Mouse (Mus musculus) forebrain, embryonic 12.5 days (tissue): ENCODE results near the gene 1700012B07Rik. TPM values are rescaled to one million over a fixed set of nuclear protein-coding genes. Genes with fewer than 3 reads are reported as not detected.

Experiments
- ATAC-seq: fragments of 200-750 bp; cut with Nextera tagmentation; 2 replicates; pipeline ENCODE4 v1.8.0; 2017; ENCODE audit warnings: moderate TSS enrichment; ENCODE audit not compliant: low FRiP score
- H3K27ac ChIP-seq: fragments of 300-500 bp; sonication (generic); 2 replicates; pipeline ENCODE4 v1.5.1; 2016; ENCODE audit warnings: mild to moderate bottlenecking
- H3K27me3 ChIP-seq: fragments of 300-500 bp; sonication (generic); 2 replicates; pipeline ENCODE4 v1.6.1; 2016; ENCODE audit warnings: mild to moderate bottlenecking
- H3K36me3 ChIP-seq: fragments of 300-500 bp; sonication (generic); replicated peaks from 2 replicates; pipeline ENCODE4 v1.6.1; 2016; ENCODE audit warnings: mild to moderate bottlenecking
- H3K4me1 ChIP-seq: fragments of 300-500 bp; sonication (generic); 2 replicates; pipeline ENCODE4 v1.6.1; 2016
- H3K4me2 ChIP-seq: fragments of 300-500 bp; sonication (generic); 2 replicates; pipeline ENCODE4 v1.6.1; 2016; ENCODE audit warnings: mild to moderate bottlenecking, moderate library complexity
- H3K4me3 ChIP-seq: fragments of 300-500 bp; sonication (generic); replicated peaks from 2 replicates; pipeline ENCODE4 v1.5.1; 2016; ENCODE audit warnings: mild to moderate bottlenecking
- H3K9ac ChIP-seq: fragments of 300-500 bp; sonication (generic); 2 replicates; pipeline ENCODE4 v1.6.1; 2016; ENCODE audit warnings: mild to moderate bottlenecking
- H3K9me3 ChIP-seq: fragments of 300-500 bp; sonication (generic); 2 replicates; pipeline ENCODE4 v1.6.1; 2016
- WGBS: fragments of 180-500 bp; shearing (Covaris S2); methylation state at CpG from one replicate; pipeline ENCODE4 v1.1.7; 2016; 5-methylcytosine and 5-hydroxymethylcytosine counted together
- polyA plus RNA-seq: library from polyadenylated mRNA; unstranded; fragments of >200 nt; fragmentation: Nextera tagmentation; extraction: Ambion mirVana; gene quantifications from 2 replicates; pipeline ENCODE4 v1.2.1, GENCODE M21; 2016

Gene 1700012B07Rik
- polyA plus RNA-seq = not detected in 2 replicates

DNA sequence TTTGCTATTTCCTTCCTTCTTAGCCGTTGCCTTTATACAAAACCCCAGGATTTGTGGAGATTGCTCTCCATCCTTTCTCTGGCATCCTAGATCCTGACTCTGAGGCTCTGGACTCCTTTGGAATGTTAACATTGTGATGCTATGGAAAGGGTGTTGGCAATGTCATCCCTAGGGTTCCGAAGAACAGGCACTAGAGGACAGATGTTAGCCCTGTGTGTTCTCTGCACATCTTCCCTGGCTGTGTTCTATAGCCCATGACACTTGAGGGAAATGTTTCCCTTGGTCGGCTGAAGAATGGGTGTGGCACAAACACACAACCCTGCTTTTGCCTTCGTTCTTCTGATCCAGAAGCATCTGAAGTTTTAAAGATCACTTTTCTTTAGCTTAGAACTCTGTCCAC lies at the start of gene 1700012B07Rik:
Gene 1700012B07Rik (minus strand): TSS at position 101 of the 400 bp plus-strand sequence.
- no peak within 1 kb of the TSS for H3K9ac ChIP-seq
- 90% methylated on average over 4 of the region's 4 CpGs for WGBS
- no peak for ATAC-seq

DNA sequence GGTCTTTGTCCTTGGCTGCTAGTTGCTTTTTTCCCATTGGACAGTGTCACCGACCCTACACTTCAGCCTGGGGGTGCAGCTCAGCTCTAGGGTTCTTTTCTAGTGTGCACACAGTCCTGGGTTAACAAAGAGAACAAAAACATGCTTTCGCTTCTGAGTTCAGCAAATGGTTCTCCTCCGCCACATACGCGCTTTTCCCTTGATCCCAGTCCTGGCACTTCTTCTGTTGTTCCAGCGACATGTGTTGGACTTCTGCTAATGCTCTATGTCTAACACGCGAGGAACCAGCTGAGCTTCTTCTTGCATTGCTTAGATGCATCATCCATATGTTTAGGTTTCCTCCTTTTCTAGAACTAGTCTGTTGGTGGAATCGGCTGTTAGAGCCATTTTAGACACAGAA lies 48.9 kb upstream of the 1700012B07Rik start:
- Histone ChIP-seq H3K36me3 (no peaks in the 10 kb centered on the region), H3K27ac (no peak overlapping the region), H3K4me3 (no peak overlapping the region), H3K9me3 (no peaks in the 10 kb centered on the region), H3K27me3 (no peaks in the 10 kb centered on the region), H3K9ac (no peak overlapping the region), H3K4me2 (no peak overlapping the region), H3K4me1 (no peaks in the 10 kb centered on the region)
- no peak for ATAC-seq
- WGBS = 76% methylated on average over 9 of the region's 9 CpGs

More for the DNA sequence above, at the start of gene 1700012B07Rik:
- no peaks in the 10 kb centered on the region for H3K36me3 ChIP-seq
- no peak within 1 kb of the TSS for H3K4me2 ChIP-seq
- H3K27ac ChIP-seq = no peak within 1 kb of the TSS
- no peak within 1 kb of the TSS for H3K4me3 ChIP-seq
- H3K9me3 ChIP-seq = no peaks in the 10 kb centered on the region; the same call in 1 of the 2 replicates
- no peaks in the 10 kb centered on the region for H3K27me3 ChIP-seq
- no peaks in the 10 kb centered on the region for H3K4me1 ChIP-seq

DNA sequence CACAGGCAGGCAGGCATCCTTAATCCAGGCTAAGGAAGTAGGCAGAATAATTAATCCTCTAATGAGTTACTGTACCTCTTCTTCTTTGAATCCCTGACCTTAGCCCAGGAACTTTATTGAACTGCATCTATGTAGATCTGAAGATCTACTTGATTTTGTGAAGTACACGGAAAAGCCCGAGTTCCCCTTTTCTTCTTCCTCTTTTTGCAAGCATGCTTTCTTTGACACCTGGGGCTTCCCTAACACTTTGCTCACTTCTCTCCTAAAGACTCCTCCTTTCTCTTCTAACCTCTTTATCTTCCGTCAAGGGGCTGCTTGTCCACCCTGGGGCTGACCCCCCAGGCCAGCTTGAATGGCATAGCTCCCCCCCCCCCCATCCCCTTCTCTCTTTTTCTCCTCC lies 48.0 kb upstream of the 1700012B07Rik start:
- WGBS = 78% methylated on average over 3 of the region's 3 CpGs
- Histone ChIP-seq H3K9me3 (no peaks in the 10 kb centered on the region), H3K4me3 (no peak overlapping the region), H3K9ac (no peak overlapping the region), H3K27ac (no peak overlapping the region), H3K27me3 (no peaks in the 10 kb centered on the region), H3K4me2 (no peak overlapping the region), H3K36me3 (no peaks in the 10 kb centered on the region), H3K4me1 (no peaks in the 10 kb centered on the region)
- ATAC-seq = no peak

DNA sequence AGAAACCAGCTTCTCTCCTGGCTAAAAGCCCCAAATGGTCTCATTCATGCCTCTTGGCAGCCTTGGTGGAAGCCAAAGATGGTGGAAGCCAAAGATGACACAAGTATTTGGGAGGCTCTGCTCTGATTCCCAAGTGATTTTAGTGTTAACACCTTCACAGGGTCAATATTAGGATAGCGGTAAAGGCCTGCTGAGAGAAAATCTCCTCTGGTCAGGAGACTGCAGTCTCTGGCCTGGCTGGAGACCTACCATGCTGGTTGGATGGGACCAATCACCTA lies 47.6 kb upstream of the 1700012B07Rik start:
- Histone ChIP-seq H3K9me3 (no peaks in the 10 kb centered on the region), H3K9ac (no peak overlapping the region), H3K27ac (no peak overlapping the region), H3K36me3 (no peaks in the 10 kb centered on the region), H3K4me2 (no peak overlapping the region), H3K4me1 (no peaks in the 10 kb centered on the region), H3K4me3 (no peak overlapping the region), H3K27me3 (no peaks in the 10 kb centered on the region)
- ATAC-seq = no peak
- 93% methylated on average over 1 of the region's 1 CpGs for WGBS

DNA sequence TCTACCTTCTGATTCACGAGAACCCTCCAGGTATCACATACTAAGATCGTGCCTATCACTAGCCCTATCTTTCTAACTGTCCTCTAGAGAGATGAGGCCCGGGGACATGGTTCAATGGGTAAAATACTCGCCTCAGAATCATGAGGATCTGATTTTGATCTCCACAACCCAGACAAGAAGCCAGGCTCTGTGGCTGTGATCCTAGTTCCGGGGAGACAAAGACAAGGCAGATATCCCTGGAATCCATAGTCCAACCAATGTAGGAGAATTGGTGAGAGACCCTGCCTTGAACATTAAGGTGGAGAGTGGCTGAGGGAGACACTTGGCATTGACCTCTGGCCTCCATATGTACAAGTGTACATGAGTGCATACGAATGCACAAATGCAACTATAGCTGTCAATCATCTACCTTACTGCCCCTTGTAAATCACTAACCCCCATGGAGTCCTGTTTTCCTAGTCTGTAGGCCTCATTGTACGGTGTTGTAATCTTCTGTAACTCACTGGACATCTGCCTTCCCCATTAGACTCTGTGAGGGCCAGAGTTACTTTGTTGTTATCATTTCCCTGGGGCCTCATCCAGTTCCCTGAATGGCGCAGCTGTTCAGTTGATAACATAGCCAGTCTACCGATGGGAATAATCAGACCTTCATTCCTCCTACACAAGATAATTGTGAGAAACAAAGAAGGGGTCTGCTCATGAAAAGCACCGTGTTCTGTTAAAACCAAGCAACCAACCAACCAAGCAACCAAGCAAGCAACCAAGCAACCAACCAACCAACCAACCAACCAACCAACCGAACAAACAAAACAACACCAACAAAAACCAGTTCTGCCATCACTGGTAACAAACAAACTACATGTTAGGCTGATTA lies 47.0 kb upstream of the 1700012B07Rik start:
- H3K9me3 ChIP-seq = no peaks in the 10 kb centered on the region
- 88% methylated on average over 11 of the region's 11 CpGs for WGBS
- no peaks in the 10 kb centered on the region for H3K4me1 ChIP-seq
- no peak overlapping the region for H3K27ac ChIP-seq
- no peak overlapping the region for H3K4me3 ChIP-seq
- H3K9ac ChIP-seq = no peak overlapping the region
- no peaks in the 10 kb centered on the region for H3K27me3 ChIP-seq
- no peak for ATAC-seq
- H3K4me2 ChIP-seq = no peak overlapping the region
- H3K36me3 ChIP-seq = no peaks in the 10 kb centered on the region

DNA sequence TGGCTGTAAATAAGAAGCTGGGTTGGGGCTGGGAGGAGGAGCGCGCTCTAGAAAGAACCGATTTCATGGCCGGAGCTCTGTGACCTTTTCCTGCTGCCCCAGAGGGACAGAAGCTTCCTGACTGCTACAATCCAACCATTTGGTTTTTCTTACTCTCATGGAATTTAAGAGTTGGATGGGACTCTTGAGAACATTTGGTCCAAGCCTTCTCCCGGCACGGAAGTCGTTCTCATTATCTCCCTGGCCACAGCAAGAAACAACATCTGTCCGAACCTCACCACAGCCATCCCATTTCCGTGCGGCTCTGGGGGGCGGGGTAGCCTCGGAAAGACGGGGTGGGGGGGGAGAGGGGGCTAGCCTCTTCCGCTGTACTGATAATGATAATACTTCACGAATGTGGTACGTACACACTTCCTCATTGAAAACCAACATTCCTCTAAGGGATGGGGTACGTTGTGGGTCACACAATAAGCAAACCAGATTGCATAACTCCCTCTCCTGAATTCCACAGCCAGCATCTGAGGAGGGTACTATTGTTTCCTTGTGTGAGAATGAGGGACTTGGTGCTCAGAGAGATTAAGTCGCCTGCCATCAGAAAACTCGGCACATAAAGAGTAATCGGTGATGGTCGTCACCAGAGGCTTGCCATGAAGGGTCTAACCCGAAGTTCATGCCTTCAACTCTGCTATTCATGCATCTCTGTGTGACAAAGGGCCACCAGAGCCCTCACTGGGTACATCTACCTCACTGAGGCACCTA lies 46.2 kb upstream of the 1700012B07Rik start:
- ATAC-seq = no peak
- H3K27me3 ChIP-seq = no peaks in the 10 kb centered on the region
- H3K4me1 ChIP-seq = no peaks in the 10 kb centered on the region
- no peak overlapping the region for H3K4me3 ChIP-seq
- 89% methylated on average over 22 of the region's 22 CpGs for WGBS
- no peak overlapping the region for H3K9ac ChIP-seq
- H3K9me3 ChIP-seq = no peaks in the 10 kb centered on the region
- no peak overlapping the region for H3K4me2 ChIP-seq
- H3K27ac ChIP-seq = no peak overlapping the region
- H3K36me3 ChIP-seq = no peaks in the 10 kb centered on the region

DNA sequence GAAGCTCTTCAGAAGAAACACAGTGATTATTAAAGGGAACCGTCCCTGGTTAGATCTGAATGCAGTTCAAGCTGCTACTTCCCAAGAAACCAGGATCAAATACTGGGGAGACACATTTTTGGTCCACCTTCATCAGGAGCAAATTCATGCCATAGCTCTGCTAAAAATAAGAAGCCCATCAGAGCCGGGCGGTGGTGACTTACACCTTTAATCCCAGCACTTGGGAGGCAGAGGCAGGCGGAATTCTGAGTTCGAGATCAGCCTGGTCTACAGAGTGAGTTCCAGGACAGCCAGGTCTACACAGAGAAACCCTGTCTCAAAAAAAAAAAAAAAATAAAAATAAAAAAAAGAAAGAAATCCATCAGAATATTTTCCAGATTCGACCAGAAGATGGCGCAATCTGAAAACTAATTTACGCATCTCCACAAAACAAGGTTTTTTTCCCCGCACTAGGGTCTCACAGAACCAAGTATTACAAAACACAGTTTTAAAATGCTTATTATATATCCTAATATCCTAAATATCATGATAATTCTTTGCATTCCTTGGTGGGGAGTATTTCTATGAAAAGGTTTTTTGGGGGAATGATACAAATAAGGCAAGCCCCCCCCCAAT lies 45.4 kb upstream of the 1700012B07Rik start:
- no peak for ATAC-seq
- Histone ChIP-seq H3K36me3 (no peaks in the 10 kb centered on the region), H3K9ac (no peak overlapping the region), H3K27ac (no peak overlapping the region), H3K27me3 (no peaks in the 10 kb centered on the region), H3K4me1 (no peaks in the 10 kb centered on the region), H3K4me2 (no peak overlapping the region), H3K4me3 (no peak overlapping the region), H3K9me3 (no peaks in the 10 kb centered on the region)
- WGBS = 47% methylated on average over 9 of the region's 9 CpGs

DNA sequence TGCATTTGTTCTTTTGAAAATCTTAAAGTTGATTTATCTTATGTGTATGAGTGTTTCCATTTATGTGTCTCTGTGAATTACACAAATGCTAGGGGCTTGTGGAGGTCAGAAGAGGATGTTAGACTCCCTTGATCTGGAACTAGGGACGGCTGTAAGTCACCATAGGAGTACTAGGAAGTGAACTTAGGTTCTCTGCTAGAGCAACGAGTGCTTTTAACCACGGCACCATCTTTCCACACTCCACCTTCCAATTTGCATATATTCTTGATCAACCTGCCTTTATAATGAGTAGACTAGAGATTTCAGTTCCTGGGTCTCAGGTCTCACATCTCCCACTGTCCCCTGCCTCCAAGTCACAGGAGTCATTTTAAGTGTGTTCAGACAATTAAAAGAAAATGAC lies 44.8 kb upstream of the 1700012B07Rik start:
- ATAC-seq = no peak
- WGBS = 89% methylated on average over 3 of the region's 3 CpGs
- Histone ChIP-seq H3K9ac (no peak overlapping the region), H3K9me3 (no peaks in the 10 kb centered on the region), H3K4me3 (no peak overlapping the region), H3K27ac (no peak overlapping the region), H3K36me3 (no peaks in the 10 kb centered on the region), H3K27me3 (no peaks in the 10 kb centered on the region), H3K4me2 (no peak overlapping the region), H3K4me1 (no peaks in the 10 kb centered on the region)

DNA sequence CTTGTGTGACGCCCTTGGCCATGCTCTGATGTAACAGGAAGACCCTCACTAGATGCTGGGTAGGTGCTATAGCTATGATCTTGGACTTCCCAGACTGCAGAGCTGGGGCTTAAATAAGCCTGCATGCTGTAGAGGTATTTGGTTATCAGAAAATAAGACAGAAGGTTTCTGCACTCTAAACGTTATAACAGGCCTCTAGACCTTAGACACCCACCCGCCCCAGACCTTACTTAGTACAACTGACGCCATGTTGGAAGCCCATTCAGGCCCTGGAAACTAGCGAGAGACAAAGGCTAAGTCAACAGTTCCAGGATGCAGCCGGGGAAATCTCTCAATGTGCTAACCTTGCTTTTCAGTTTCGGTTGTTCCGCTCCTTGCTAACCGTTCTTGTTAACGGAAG lies 44.2 kb upstream of the 1700012B07Rik start:
- WGBS = 88% methylated on average over 10 of the region's 10 CpGs
- Histone ChIP-seq H3K9ac (no peak overlapping the region), H3K36me3 (no peaks in the 10 kb centered on the region), H3K4me2 (no peak overlapping the region), H3K9me3 (no peaks in the 10 kb centered on the region), H3K4me3 (no peak overlapping the region), H3K27ac (no peak overlapping the region), H3K4me1 (no peaks in the 10 kb centered on the region), H3K27me3 (no peaks in the 10 kb centered on the region)
- ATAC-seq = no peak

DNA sequence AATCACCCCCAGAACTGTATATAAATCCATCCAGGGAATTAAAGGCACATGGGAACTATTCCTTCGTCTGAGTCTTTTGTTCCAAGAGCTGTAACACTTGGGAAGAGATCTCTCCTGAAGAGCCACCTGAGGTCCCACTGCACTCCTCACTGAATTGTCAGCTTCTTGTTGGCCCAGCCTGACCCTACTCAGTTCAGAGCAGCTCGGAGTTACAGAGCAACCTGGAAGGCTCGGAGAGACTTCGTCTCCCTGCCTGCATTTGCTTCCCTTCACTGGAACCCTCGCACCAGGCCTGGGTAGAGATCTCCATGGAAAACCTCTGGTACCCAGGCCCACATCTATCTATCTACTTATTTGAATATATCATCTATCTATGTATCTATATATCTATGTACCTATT lies 40.0 kb upstream of the 1700012B07Rik start:
- H3K27me3 ChIP-seq = no peaks in the 10 kb centered on the region
- ATAC-seq = no peak
- H3K4me3 ChIP-seq = no peak overlapping the region
- WGBS = 89% methylated on average over 5 of the region's 5 CpGs
- no peak overlapping the region for H3K27ac ChIP-seq
- no peak overlapping the region for H3K9ac ChIP-seq
- no peaks in the 10 kb centered on the region for H3K4me1 ChIP-seq
- no peaks in the 10 kb centered on the region for H3K36me3 ChIP-seq
- H3K9me3 ChIP-seq = no peaks in the 10 kb centered on the region
- no peak overlapping the region for H3K4me2 ChIP-seq

DNA sequence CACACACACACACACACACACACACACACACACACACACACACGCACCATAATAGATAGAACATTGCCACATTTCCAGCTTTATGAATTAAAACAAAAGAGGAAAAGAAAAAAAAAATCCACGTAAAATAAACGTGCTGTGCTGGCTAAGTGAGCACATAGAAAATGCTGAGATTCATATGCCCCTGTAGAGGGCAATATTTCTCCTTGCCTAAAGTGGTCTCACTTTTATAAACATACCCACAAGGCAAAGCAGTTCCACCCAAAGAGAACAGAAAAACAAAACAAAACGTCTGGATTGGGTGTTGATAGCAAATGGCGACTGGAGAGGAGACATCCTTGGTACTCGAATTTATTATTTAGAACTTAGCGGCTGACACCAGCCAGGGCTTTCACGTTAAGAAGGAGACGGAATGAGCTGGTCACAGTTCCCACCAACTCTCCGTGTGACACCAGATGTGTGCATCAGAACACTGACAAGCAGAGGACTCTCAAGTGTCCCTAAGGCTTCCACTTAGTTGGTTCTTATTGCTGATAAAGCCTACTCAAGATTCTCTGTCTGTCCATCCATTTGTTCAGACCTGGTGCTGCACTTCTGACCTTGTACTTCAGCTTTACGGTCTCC lies 38.8 kb upstream of the 1700012B07Rik start:
- no peaks in the 10 kb centered on the region for H3K4me1 ChIP-seq
- no peaks in the 10 kb centered on the region for H3K9me3 ChIP-seq
- no peaks in the 10 kb centered on the region for H3K27me3 ChIP-seq
- ATAC-seq = no peak
- no peak overlapping the region for H3K27ac ChIP-seq
- H3K4me3 ChIP-seq = no peak overlapping the region
- WGBS = 78% methylated on average over 11 of the region's 11 CpGs
- no peak overlapping the region for H3K9ac ChIP-seq
- no peak overlapping the region for H3K4me2 ChIP-seq
- H3K36me3 ChIP-seq = no peaks in the 10 kb centered on the region

DNA sequence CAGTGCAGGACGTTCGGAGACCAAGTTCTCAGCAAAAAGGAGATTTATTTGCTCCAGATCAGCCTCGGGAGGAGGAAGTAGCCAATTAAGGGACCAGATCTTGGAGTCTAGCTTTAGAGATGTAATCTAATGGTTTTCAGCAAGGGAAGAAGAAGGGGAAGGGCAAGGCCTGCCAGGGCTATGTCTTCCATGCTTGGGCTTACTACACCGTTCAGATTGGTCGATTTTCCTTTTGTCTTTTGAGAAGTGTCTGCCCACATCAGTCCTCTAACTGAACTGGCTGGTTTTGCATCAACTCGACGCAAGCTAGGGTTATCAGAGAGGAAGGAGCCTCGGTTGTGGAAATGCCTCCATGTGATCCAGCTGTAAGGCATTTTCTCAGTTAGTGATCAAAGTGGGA lies 37.7 kb upstream of the 1700012B07Rik start:
- WGBS = 90% methylated on average over 8 of the region's 8 CpGs

More for the DNA sequence above, 37.7 kb upstream of the 1700012B07Rik start:
- Histone ChIP-seq H3K9ac (no peak overlapping the region), H3K9me3 (no peaks in the 10 kb centered on the region), H3K36me3 (no peaks in the 10 kb centered on the region), H3K4me3 (no peak overlapping the region), H3K27me3 (no peaks in the 10 kb centered on the region), H3K4me2 (no peak overlapping the region), H3K27ac (no peak overlapping the region), H3K4me1 (no peaks in the 10 kb centered on the region)
- ATAC-seq = no peak
